Mouse (Mus musculus) frontal cortex, postnatal 10 days (tissue): ENCODE data around the gene A630023A22Rik.

ENCODE experiments used
- DNase-seq, 2 experiments: peaks; one replicate each; pipeline ENCODE4 v3.0.0; 2022; ENCODE audit warnings: low spot score in 2 of 2, mixed read lengths in 1 of 2

Gene A630023A22Rik

DNA sequence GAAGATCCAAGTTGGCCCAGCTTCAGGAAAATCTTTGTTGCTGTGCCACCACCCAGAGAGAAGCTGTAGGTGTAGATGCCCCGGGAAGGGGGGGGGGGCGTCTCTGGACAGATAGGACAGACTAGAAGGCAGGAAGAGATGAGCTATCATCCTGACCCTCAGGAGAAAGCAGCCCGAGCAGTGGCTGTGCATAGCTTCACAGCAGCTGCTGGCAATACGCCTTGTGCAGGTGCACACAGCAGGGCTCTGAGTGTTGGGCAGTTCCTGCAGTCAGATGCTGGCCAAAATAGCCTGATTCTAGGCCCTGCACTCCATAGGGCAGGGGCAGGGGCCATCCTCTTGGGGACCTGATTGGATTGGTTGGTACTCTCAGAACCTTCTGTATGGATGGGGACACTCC lies 15.7 kb downstream of the A630023A22Rik start:
- DNase-seq = no peak

GRCm38 (mm10) chr14:34085731-34086130 lies 16.8 kb downstream of the A630023A22Rik start, which contains the start of gene Anxa8:
Gene Anxa8 (plus strand): TSS chr14:34085981.
- DNase-seq = no peak

DNA sequence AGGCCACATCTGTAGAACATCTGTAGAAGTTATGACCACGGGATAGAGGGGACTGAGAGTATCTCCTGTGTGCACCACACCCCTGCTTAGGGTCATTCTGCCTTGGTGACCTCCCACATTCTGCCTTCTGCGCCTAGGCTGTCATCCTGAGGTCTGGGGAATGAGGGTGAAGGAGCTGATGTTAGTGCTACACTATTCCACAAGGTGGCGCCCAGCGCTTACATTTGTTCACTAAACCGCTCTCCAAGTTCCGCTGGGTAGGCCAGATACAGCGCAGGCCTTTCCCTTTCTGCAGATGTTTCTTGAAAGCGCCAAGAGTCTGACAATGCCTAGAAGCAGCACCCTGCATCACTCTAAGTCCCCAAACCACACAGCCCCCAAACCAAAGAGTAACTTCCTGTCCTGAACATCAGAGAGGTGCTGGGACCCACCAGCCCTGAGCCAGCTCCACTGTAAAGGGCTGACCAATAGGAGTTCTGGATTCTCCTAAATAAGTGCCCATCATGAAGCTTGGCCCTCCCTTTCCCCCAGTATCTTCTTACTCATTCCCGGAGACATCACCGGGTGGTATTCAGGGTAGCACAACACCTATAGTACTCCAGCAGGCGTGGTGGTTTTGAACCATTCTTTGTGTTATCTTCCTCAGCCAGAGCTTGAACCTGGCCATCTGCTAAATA lies 22.1 kb downstream of the A630023A22Rik start:
- DNase-seq = peak; percentile 13 to 64

- no peak for DNase-seq
Measured at GRCm38 (mm10) chr14:34078293-34078692, 24.3 kb downstream of the A630023A22Rik start.

DNA sequence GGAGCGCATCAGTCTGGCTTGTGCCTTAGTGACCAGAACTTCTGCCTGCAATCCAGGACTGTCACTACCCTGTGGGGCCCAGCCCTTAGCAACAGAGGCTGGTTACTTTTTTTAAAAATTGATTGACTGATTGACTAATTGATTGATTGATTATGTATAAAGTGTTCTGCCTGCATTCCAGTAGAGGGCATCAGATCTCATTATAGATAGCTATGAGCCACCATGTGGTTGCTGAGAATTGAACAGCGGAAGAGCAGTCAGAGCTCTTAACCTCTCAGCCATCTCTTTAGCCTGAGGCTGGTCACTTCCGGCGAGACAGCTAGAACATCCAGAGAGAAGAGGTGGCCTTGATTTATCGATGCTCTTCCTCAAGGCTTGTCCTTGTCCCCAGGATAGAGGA lies 25.3 kb downstream of the A630023A22Rik start:
- no peak for DNase-seq

DNA sequence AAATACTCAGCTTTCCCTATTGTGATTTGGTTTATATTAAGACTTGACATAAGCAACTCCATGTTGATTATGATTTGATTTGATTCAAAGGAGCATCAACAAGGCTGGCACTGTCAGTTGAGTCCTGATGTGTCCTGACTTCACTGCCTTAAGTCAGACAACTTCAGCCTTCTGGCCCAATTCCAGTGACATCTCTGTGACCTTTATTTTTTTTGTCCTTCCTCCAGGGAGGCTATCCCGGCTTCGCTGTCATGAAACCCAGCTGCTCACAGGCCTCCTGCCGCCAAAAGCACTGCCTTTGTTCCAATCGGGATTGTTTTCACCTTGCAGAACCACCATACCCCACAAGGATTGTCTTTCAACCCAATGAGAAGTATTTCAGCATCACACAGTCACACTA lies 27.2 kb downstream of the A630023A22Rik start:
- DNase-seq = no peak

- no peak for DNase-seq
Measured at GRCm38 (mm10) chr14:34071665-34072064, 30.9 kb downstream of the A630023A22Rik start.

- no peak for DNase-seq
Measured at GRCm38 (mm10) chr14:34052516-34052915, 50.0 kb downstream of the A630023A22Rik start, which contains the start of gene Antxrl. Gene Antxrl (plus strand): TSS chr14:34052707.

GRCm38 (mm10) chr14:34050101-34050779 lies 52.3 kb downstream of the A630023A22Rik start:
- DNase-seq = no peak

GRCm38 (mm10) chr14:34043341-34043740 lies 59.2 kb downstream of the A630023A22Rik start:
- DNase-seq = no peak

GRCm38 (mm10) chr14:34041241-34041640 lies 61.3 kb downstream of the A630023A22Rik start:
- no peak for DNase-seq

DNA sequence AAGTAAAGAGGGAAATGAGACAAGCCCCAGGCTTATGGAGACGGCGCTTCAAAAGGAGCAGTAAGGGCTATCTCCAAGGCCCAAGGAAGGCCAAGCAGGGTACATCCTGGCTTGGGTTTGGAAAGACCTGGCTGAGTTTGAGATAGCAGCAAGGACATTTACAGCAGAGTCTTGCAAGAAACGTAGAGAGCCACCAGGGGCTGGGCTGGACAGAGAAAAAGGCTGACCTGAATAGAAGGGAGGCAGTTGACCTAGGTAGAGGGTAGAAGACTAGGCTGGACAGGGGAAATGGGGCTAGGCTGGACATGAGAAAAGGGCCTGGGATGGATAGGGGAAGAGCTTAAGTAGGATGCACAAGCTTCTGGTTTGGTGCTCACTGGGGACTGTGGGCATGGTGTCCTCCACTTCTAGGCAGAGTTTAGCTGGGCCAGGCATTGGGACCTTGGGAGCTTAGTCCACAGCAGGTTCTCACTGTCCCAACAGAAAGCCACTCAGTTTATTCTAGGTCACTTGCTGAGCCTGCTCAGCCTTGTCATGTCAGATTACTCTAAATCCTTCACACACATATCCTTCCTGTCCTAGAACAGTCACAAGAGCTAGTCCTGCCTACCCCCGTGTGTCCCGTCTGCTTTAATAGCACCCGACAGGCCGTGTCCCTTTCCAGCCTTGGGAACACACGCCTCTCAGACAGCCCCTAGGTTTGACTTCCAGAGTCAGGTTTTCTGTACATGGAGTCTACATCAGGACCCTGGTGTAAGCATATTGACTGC lies 68.5 kb downstream of the A630023A22Rik start:
- no peak for DNase-seq

GRCm38 (mm10) chr14:34026710-34027109 lies 75.8 kb downstream of the A630023A22Rik start:
- DNase-seq = no peak

GRCm38 (mm10) chr14:34016938-34017337 lies 85.6 kb downstream of the A630023A22Rik start:
- DNase-seq = no peak

DNA sequence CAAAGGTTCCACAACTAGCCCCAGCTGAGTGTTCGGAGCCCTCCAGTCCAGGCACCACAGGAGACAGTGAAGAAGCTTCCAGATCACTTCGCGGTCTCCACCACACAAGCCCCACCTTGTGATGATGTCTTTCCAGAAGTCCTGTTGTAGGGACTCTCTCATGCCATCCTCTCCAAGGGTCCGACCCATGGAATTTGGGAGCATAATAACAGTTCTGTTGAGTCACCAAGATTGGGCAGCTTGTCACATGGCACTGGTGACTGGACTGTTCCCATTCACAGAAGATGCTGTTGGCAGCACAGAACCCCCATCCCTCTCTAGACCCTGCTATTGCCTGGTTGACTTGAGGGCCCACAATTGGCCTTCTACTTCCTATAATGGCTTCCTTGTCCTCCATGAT lies 86.2 kb downstream of the A630023A22Rik start, which contains the start of gene Gm5460:
Gene Gm5460, plus strand, starts transcription at position 378 of the 400 bp plus-strand sequence.
- no peak for DNase-seq

- DNase-seq = no peak
Measured at GRCm38 (mm10) chr14:34015063-34015462, 87.5 kb downstream of the A630023A22Rik start, which contains the start of gene Gm30083. Gene Gm30083 (minus strand): TSS chr14:34015182.

GRCm38 (mm10) chr14:34002358-34002757 lies 100.2 kb downstream of the A630023A22Rik start:
- no peak for DNase-seq

- DNase-seq = no peak
Measured at GRCm38 (mm10) chr14:34001445-34001844, 101.1 kb downstream of the A630023A22Rik start.
